12 mouse cellular contexts compared by ENCODE assay signal in the genomic region with DNA sequence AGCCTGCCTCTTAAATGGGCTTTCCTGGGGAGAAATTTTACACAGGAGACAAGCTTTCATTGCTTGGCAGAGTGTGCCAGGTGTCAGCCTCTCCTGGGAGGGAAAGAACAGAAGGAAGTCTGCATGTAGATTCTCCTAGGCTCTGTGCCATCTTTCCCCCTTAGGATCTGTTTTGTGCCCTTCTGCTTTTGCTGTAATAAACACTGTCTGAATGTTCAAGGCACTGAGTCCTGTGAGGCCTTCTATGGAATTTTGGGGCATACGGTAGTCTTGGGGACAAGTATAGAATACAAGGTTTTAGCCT.
DNase-seq lines count a peak whose midpoint lies in the region; ATAC-seq and TF ChIP-seq lines count a peak whose summit lies in the region.
"Had no signal": no experiment of that assay in that cellular context is flagged by ENCODE, and none has a peak within 500 bp of the region (broad histone marks: within the 10 kb centered on the region; RNA-seq: fewer than 3 reads in every experiment).

No protein-coding gene starts in this region.

- no peak overlapping the region for H3K4me2 ChIP-seq in hindbrain, embryonic 13.5 days
- no peak overlapping the region for H3K4me2 ChIP-seq in forebrain, embryonic 16.5 days (ENCODE audit: low read length)
- no peak overlapping the region for H3K4me2 ChIP-seq in midbrain, postnatal 0 days (ENCODE audit: low read depth, low read length, poor library complexity, severe bottlenecking)
- H3K4me2 ChIP-seq: embryonic facial prominence, embryonic 15.5 days; lung, embryonic 14.5 days had no signal

- no peak overlapping the region for H3K9ac ChIP-seq in hindbrain, embryonic 13.5 days
- H3K9ac ChIP-seq in forebrain, embryonic 16.5 days (replicated peaks; ENCODE audit: low read depth, low read length): no peak overlapping the region
- H3K9ac ChIP-seq in midbrain, postnatal 0 days (replicated peaks; ENCODE audit: low read length, poor library complexity, severe bottlenecking): no peak overlapping the region
- H3K9ac ChIP-seq: embryonic facial prominence, embryonic 15.5 days; lung, embryonic 14.5 days had no signal

- peak overlapping the region; percentile 66 for H3K27ac ChIP-seq in hindbrain, embryonic 13.5 days
- no peak overlapping the region for H3K27ac ChIP-seq in hindbrain, embryonic 10.5 days
- H3K27ac ChIP-seq in forebrain, embryonic 16.5 days (ENCODE audit: low read length): peak overlapping the region; percentile 76
- H3K27ac ChIP-seq in midbrain, postnatal 0 days (ENCODE audit: low read depth, low read length): peak overlapping the region; percentile 47; the same call in 1 of the 2 replicates
- H3K27ac ChIP-seq: embryonic facial prominence, embryonic 15.5 days had no signal

- TF ChIP-seq CTCF in brain, embryonic 14.5 days (IDR thresholded peaks at IDR 0.05; ENCODE audit: borderline replicate concordance, extremely low read depth, insufficient read depth, insufficient read length): no peak
- TF ChIP-seq CTCF in midbrain, postnatal 0 days (IDR thresholded peaks at IDR 0.05): no peak

- DNase-seq in hindbrain, embryonic 10.5 days (ENCODE audit: low spot score): no peak
- DNase-seq in brain, embryonic 14.5 days (ENCODE audit: low read depth): peak; percentile 80
- peak; percentile 15 for DNase-seq in midbrain, postnatal 0 days (ENCODE audit: low spot score)
- no peak for DNase-seq in gastrocnemius, postnatal 4 days (ENCODE audit: low spot score in 2 of 2)
- no peak for DNase-seq in embryo, embryonic 10 days (ENCODE audit: low spot score)
- no peak for DNase-seq in testis, postnatal 14 days (ENCODE audit: low spot score)
- DNase-seq: cerebellum, adult 8-10 months; heart, adult 18-20 months; lung, embryonic 14.5 days had no signal

- no peak for TF ChIP-seq POLR2A in brain, embryonic 14.5 days (IDR thresholded peaks at IDR 0.05; ENCODE audit: borderline replicate concordance, extremely low read depth, insufficient read depth, insufficient read length, poor library complexity, severe bottlenecking)

- H3K4me1 ChIP-seq in hindbrain, embryonic 13.5 days (replicated peaks): peaks cover 4% of the 10 kb centered on the region
- H3K4me1 ChIP-seq in hindbrain, embryonic 10.5 days (replicated peaks): no peaks in the 10 kb centered on the region
- peaks cover 21% of the 10 kb centered on the region for H3K4me1 ChIP-seq in forebrain, embryonic 16.5 days (replicated peaks; ENCODE audit: control insufficient read depth, insufficient read depth, low read length)
- no peaks in the 10 kb centered on the region for H3K4me1 ChIP-seq in midbrain, postnatal 0 days (ENCODE audit: insufficient read depth, low read length)
- H3K4me1 ChIP-seq: embryonic facial prominence, embryonic 15.5 days had no signal

- H3K27me3 ChIP-seq in hindbrain, embryonic 13.5 days: peaks cover 3% of the 10 kb centered on the region; the same call in 1 of the 2 replicates
- peaks cover 68% of the 10 kb centered on the region for H3K27me3 ChIP-seq in hindbrain, embryonic 10.5 days (ENCODE audit: insufficient read depth, poor library complexity, severe bottlenecking)
- H3K27me3 ChIP-seq in forebrain, embryonic 16.5 days (replicated peaks; ENCODE audit: control insufficient read depth, insufficient read depth, low read length): no peaks in the 10 kb centered on the region
- no peaks in the 10 kb centered on the region; the same call in 1 of the 2 replicates for H3K27me3 ChIP-seq in midbrain, postnatal 0 days (ENCODE audit: insufficient read depth, low read length)

- no peaks in the 10 kb centered on the region for H3K9me3 ChIP-seq in hindbrain, embryonic 13.5 days
- H3K9me3 ChIP-seq in hindbrain, embryonic 10.5 days: no peaks in the 10 kb centered on the region
- no peaks in the 10 kb centered on the region for H3K9me3 ChIP-seq in forebrain, embryonic 16.5 days (ENCODE audit: control insufficient read depth, low read length)
- no peaks in the 10 kb centered on the region for H3K9me3 ChIP-seq in midbrain, postnatal 0 days (ENCODE audit: low read length)
- H3K9me3 ChIP-seq: embryonic facial prominence, embryonic 15.5 days had no signal

- no peak overlapping the region for H3K4me3 ChIP-seq in hindbrain, embryonic 13.5 days
- H3K4me3 ChIP-seq in hindbrain, embryonic 10.5 days: no peak overlapping the region
- H3K4me3 ChIP-seq in forebrain, embryonic 16.5 days (replicated peaks; ENCODE audit: low read length): no peak overlapping the region
- no peak overlapping the region for H3K4me3 ChIP-seq in midbrain, postnatal 0 days (ENCODE audit: low read depth, low read length)
- H3K4me3 ChIP-seq: embryonic facial prominence, embryonic 15.5 days had no signal

- peak; percentile 32; the same call in 1 of the 2 replicates for ATAC-seq in hindbrain, embryonic 13.5 days (ENCODE audit: low FRiP score)
- ATAC-seq in forebrain, embryonic 16.5 days: peak; percentile 49
- ATAC-seq in midbrain, postnatal 0 days (ENCODE audit: low FRiP score): 0 out of 2 replicates have a peak, but pooled peaks have one; percentile 13

- 62% methylated on average over 1 of the region's 1 CpGs for WGBS in hindbrain, embryonic 13.5 days
- WGBS in hindbrain, embryonic 10.5 days: 92% methylated on average over 1 of the region's 1 CpGs
- 45% methylated on average over 1 of the region's 1 CpGs for WGBS in forebrain, embryonic 16.5 days
- WGBS in midbrain, postnatal 0 days: 58% methylated on average over 1 of the region's 1 CpGs

- H3K36me3 ChIP-seq in hindbrain, embryonic 13.5 days: no peaks in the 10 kb centered on the region
- no peaks in the 10 kb centered on the region for H3K36me3 ChIP-seq in hindbrain, embryonic 10.5 days
- H3K36me3 ChIP-seq in forebrain, embryonic 16.5 days (ENCODE audit: control insufficient read depth, insufficient read depth): no peaks in the 10 kb centered on the region
- H3K36me3 ChIP-seq in midbrain, postnatal 0 days (ENCODE audit: insufficient read depth, low read length): no peaks in the 10 kb centered on the region
- H3K36me3 ChIP-seq: embryonic facial prominence, embryonic 15.5 days had no signal

Comparison
In these comparisons a context has a peak if more than half of its experiments do, and no peak if none do; other contexts are left out.
1. DNase-seq: peak in brain, embryonic 14.5 days (single experiment) and midbrain, postnatal 0 days (single experiment); none in hindbrain, embryonic 10.5 days (single experiment), gastrocnemius, postnatal 4 days (0 of 2), embryo, embryonic 10 days (single experiment) and testis, postnatal 14 days (single experiment).
2. Peak in every context shown above with its lines, with median percentiles within 50 percentile points of each other: ATAC-seq.